Mouse (Mus musculus) heart, embryonic 11.5 days (tissue): Measurements from ENCODE around the gene Ccnt2. TPM values are rescaled to one million over a fixed set of nuclear protein-coding genes. Genes with fewer than 3 reads are reported as not detected.
A peak's percentile ranks its signal among the peaks of the same experiment; 100 is the strongest.

ENCODE experiments used
- ATAC-seq: fragments of 200-750 bp; cut with Nextera tagmentation; replicated peaks from 2 replicates; pipeline ENCODE4 v1.8.0; 2017; ENCODE audit warnings: moderate library complexity; ENCODE audit not compliant: insufficient number of reproducible peaks, low FRiP score, low TSS enrichment
- H3K27ac ChIP-seq: fragments of 300-500 bp; sonication (generic); 2 replicates; pipeline ENCODE4 v1.5.1; 2014; ENCODE audit warnings: mild to moderate bottlenecking, low read depth, low read length
- H3K27me3 ChIP-seq: fragments of 300-500 bp; sonication (generic); 2 replicates; pipeline ENCODE4 v1.6.1; 2014; ENCODE audit warnings: mild to moderate bottlenecking, low read length, mixed read lengths; ENCODE audit not compliant: control insufficient read depth, insufficient read depth
- H3K36me3 ChIP-seq: fragments of 300-500 bp; sonication (generic); 2 replicates; pipeline ENCODE4 v1.6.1; 2014; ENCODE audit warnings: mild to moderate bottlenecking, low read length, moderate library complexity, mixed read lengths; ENCODE audit not compliant: control insufficient read depth, insufficient read depth
- H3K4me1 ChIP-seq: fragments of 300-500 bp; sonication (generic); 2 replicates; pipeline ENCODE4 v1.6.1; 2014; ENCODE audit warnings: low read length; ENCODE audit not compliant: control insufficient read depth, insufficient read depth
- H3K4me2 ChIP-seq: fragments of 300-500 bp; sonication (generic); 2 replicates; pipeline ENCODE4 v1.6.1; 2014; ENCODE audit warnings: mild to moderate bottlenecking, moderate library complexity
- H3K4me3 ChIP-seq: fragments of 300-500 bp; sonication (generic); 2 replicates; pipeline ENCODE4 v1.5.1; 2014; ENCODE audit warnings: low read depth, low read length
- H3K9ac ChIP-seq: fragments of 300-500 bp; sonication (generic); 2 replicates; pipeline ENCODE4 v1.6.1; 2014; ENCODE audit warnings: mild to moderate bottlenecking, low read depth, low read length, moderate library complexity
- H3K9me3 ChIP-seq: fragments of 300-500 bp; sonication (generic); replicated peaks from 2 replicates; pipeline ENCODE4 v1.6.1; 2016; ENCODE audit warnings: low read length; ENCODE audit not compliant: control insufficient read depth
- WGBS: fragments of 180-500 bp; shearing (Covaris S2); extraction: QIAGEN DNeasy Blood & Tissue Kit; methylation state at CpG from one replicate; pipeline ENCODE4 v1.1.7; 2014; ENCODE audit not compliant: insufficient replicate concordance; 5-methylcytosine and 5-hydroxymethylcytosine counted together
- polyA plus RNA-seq: library from polyadenylated mRNA; unstranded; fragments of >200 nt; fragmentation: Nextera tagmentation; extraction: Ambion mirVana; gene quantifications from 2 replicates; pipeline ENCODE4 v1.2.1, GENCODE M21; 2014

The Ccnt2 gene
- polyA plus RNA-seq, 1 experiment from 2014 or later = 73.2 TPM

GRCm38 (mm10) chr1:127796752-127797151 lies 22.8 kb downstream of the Ccnt2 start:
- no peak for ATAC-seq
- H3K9me3 ChIP-seq = no peaks in the 10 kb centered on the region
- no peak overlapping the region for H3K27ac ChIP-seq
- no peak overlapping the region for H3K9ac ChIP-seq
- peaks cover 8% of the 10 kb centered on the region for H3K36me3 ChIP-seq
- WGBS = 79% methylated on average over 1 of the region's 1 CpGs
- H3K27me3 ChIP-seq = no peaks in the 10 kb centered on the region
- no peak overlapping the region for H3K4me2 ChIP-seq
- H3K4me3 ChIP-seq = no peak overlapping the region
- H3K4me1 ChIP-seq = no peaks in the 10 kb centered on the region

GRCm38 (mm10) chr1:127802916-127803315 lies 29.0 kb downstream of the Ccnt2 start:
- H3K27ac ChIP-seq = no peak overlapping the region
- ATAC-seq = no peak
- 88% methylated on average over 8 of the region's 8 CpGs for WGBS

GRCm38 (mm10) chr1:127808671-127809070 lies 34.7 kb downstream of the Ccnt2 start:
- 96% methylated on average over 7 of the region's 7 CpGs for WGBS
- Histone ChIP-seq H3K27me3 (no peaks in the 10 kb centered on the region), H3K4me2 (no peak overlapping the region), H3K9me3 (no peaks in the 10 kb centered on the region), H3K9ac (no peak overlapping the region), H3K36me3 (peaks cover 2% of the 10 kb centered on the region), H3K27ac (no peak overlapping the region), H3K4me1 (no peaks in the 10 kb centered on the region; the same call in 1 of the 2 replicates), H3K4me3 (no peak overlapping the region)
- no peak for ATAC-seq

More at GRCm38 (mm10) chr1:127802916-127803315, 29.0 kb downstream of the Ccnt2 start:
- no peaks in the 10 kb centered on the region for H3K9me3 ChIP-seq
- no peaks in the 10 kb centered on the region for H3K27me3 ChIP-seq
- no peak overlapping the region for H3K4me2 ChIP-seq
- peaks cover 13% of the 10 kb centered on the region for H3K36me3 ChIP-seq
- H3K4me3 ChIP-seq = no peak overlapping the region
- no peak overlapping the region for H3K9ac ChIP-seq
- H3K4me1 ChIP-seq = 0 out of 2 replicates have a peak, but pooled peaks cover 2% of the 10 kb centered on the region

- H3K9me3 ChIP-seq = no peaks in the 10 kb centered on the region
- H3K27ac ChIP-seq = no peak overlapping the region
- H3K4me3 ChIP-seq = no peak overlapping the region
- H3K4me2 ChIP-seq = no peak overlapping the region
- no peaks in the 10 kb centered on the region for H3K27me3 ChIP-seq
- H3K36me3 ChIP-seq = no peaks in the 10 kb centered on the region
- no peak overlapping the region for H3K9ac ChIP-seq
- 47% methylated on average over 7 of the region's 7 CpGs for WGBS
- no peaks in the 10 kb centered on the region; the same call in 1 of the 2 replicates for H3K4me1 ChIP-seq
- 0 out of 2 replicates have a peak, but pooled peaks have one; percentile 22 for ATAC-seq
Measured at GRCm38 (mm10) chr1:127812929-127813328, 39.0 kb downstream of the Ccnt2 start.

- ATAC-seq = no peak
- WGBS = 82% methylated on average over 6 of the region's 6 CpGs
- Histone ChIP-seq H3K9me3 (no peaks in the 10 kb centered on the region), H3K4me1 (no peaks in the 10 kb centered on the region; the same call in 1 of the 2 replicates), H3K4me3 (no peak overlapping the region), H3K4me2 (no peak overlapping the region), H3K36me3 (no peaks in the 10 kb centered on the region), H3K27me3 (no peaks in the 10 kb centered on the region), H3K9ac (no peak overlapping the region), H3K27ac (no peak overlapping the region)
Measured at GRCm38 (mm10) chr1:127816381-127816780, 42.4 kb downstream of the Ccnt2 start.

GRCm38 (mm10) chr1:127827325-127827724 lies 53.4 kb downstream of the Ccnt2 start:
- Histone ChIP-seq H3K27me3 (no peaks in the 10 kb centered on the region), H3K36me3 (no peaks in the 10 kb centered on the region), H3K4me2 (no peak overlapping the region), H3K4me1 (no peaks in the 10 kb centered on the region), H3K27ac (no peak overlapping the region), H3K9ac (no peak overlapping the region), H3K4me3 (no peak overlapping the region), H3K9me3 (no peaks in the 10 kb centered on the region)
- 24% methylated on average over 2 of the region's 2 CpGs for WGBS
- no peak for ATAC-seq

- no peak overlapping the region for H3K9ac ChIP-seq
- no peaks in the 10 kb centered on the region for H3K9me3 ChIP-seq
- no peaks in the 10 kb centered on the region for H3K4me1 ChIP-seq
- no peak for ATAC-seq
- H3K36me3 ChIP-seq = no peaks in the 10 kb centered on the region
- no peaks in the 10 kb centered on the region for H3K27me3 ChIP-seq
- H3K27ac ChIP-seq = no peak overlapping the region
- WGBS = 81% methylated on average over 13 of the region's 13 CpGs
- H3K4me3 ChIP-seq = no peak overlapping the region
- no peak overlapping the region for H3K4me2 ChIP-seq
Measured at GRCm38 (mm10) chr1:127830215-127830921, 56.4 kb downstream of the Ccnt2 start.

- H3K36me3 ChIP-seq = no peaks in the 10 kb centered on the region
- H3K4me2 ChIP-seq = no peak overlapping the region
- H3K9ac ChIP-seq = no peak overlapping the region
- WGBS = 67% methylated on average over 2 of the region's 2 CpGs
- H3K4me3 ChIP-seq = no peak overlapping the region
- H3K9me3 ChIP-seq = no peaks in the 10 kb centered on the region
- no peaks in the 10 kb centered on the region for H3K27me3 ChIP-seq
- no peak for ATAC-seq
- H3K4me1 ChIP-seq = no peaks in the 10 kb centered on the region
- H3K27ac ChIP-seq = no peak overlapping the region
Measured at GRCm38 (mm10) chr1:127833714-127834113, 59.8 kb downstream of the Ccnt2 start.

GRCm38 (mm10) chr1:127834202-127834601 lies 60.2 kb downstream of the Ccnt2 start:
- H3K4me1 ChIP-seq = no peaks in the 10 kb centered on the region
- no peak overlapping the region for H3K27ac ChIP-seq
- no peaks in the 10 kb centered on the region for H3K36me3 ChIP-seq
- H3K9me3 ChIP-seq = no peaks in the 10 kb centered on the region
- WGBS = 35% methylated on average over 4 of the region's 4 CpGs
- no peaks in the 10 kb centered on the region for H3K27me3 ChIP-seq
- no peak overlapping the region for H3K4me3 ChIP-seq
- no peak overlapping the region for H3K9ac ChIP-seq
- H3K4me2 ChIP-seq = no peak overlapping the region
- ATAC-seq = no peak
